Mouse (Mus musculus) stomach, postnatal 0 days (tissue): ENCODE measurements around the gene Myl6b. TPM values are rescaled to one million over a fixed set of nuclear protein-coding genes. Genes with fewer than 3 reads are reported as not detected.

ENCODE experiments used
- ATAC-seq: fragments of 200-750 bp; cut with Nextera tagmentation; 2 replicates; pipeline ENCODE4 v1.8.0; 2017; ENCODE audit not compliant: low FRiP score, low TSS enrichment
- DNase-seq: peaks from one replicate; pipeline ENCODE4 v3.0.0-alpha.2; 2016; ENCODE audit warnings: low spot score
- H3K27ac ChIP-seq: fragments of 300-500 bp; sonication (generic); replicated peaks from 2 replicates; pipeline ENCODE4 v1.5.1; 2014; ENCODE audit warnings: mild to moderate bottlenecking, control low read depth
- H3K27me3 ChIP-seq: fragments of 300-500 bp; sonication (generic); 2 replicates; pipeline ENCODE4 v1.6.1; 2014; ENCODE audit warnings: low read length; ENCODE audit not compliant: control insufficient read depth, insufficient read depth
- H3K36me3 ChIP-seq: fragments of 300-500 bp; sonication (generic); 2 replicates; pipeline ENCODE4 v1.6.1; 2014; ENCODE audit warnings: low read length, mixed read lengths; ENCODE audit not compliant: control insufficient read depth, insufficient read depth
- H3K4me1 ChIP-seq: fragments of 300-500 bp; sonication (generic); replicated peaks from 2 replicates; pipeline ENCODE4 v1.6.1; 2014; ENCODE audit warnings: antibody characterized with exemption; ENCODE audit not compliant: control insufficient read depth, insufficient read depth
- H3K4me2 ChIP-seq: fragments of 300-500 bp; sonication (generic); replicated peaks from 2 replicates; pipeline ENCODE4 v1.6.1; 2014; ENCODE audit warnings: low read depth, mild to moderate bottlenecking, control low read depth, moderate library complexity
- H3K4me3 ChIP-seq: fragments of 300-500 bp; sonication (generic); 2 replicates; pipeline ENCODE4 v1.5.1; 2014; ENCODE audit warnings: low read depth, low read length, control low read depth
- H3K9ac ChIP-seq: fragments of 300-500 bp; sonication (generic); 2 replicates; pipeline ENCODE4 v1.6.1; 2014; ENCODE audit warnings: mild to moderate bottlenecking, low read length, control low read depth, mixed read lengths
- H3K9me3 ChIP-seq: fragments of 300-500 bp; sonication (generic); 2 replicates; pipeline ENCODE4 v1.6.1; 2016; ENCODE audit warnings: low read length; ENCODE audit not compliant: control insufficient read depth
- CTCF ChIP-seq: IDR thresholded peaks from 2 replicates; pipeline ENCODE4 v1.5.1; 2016; ENCODE audit warnings: antibody characterized with exemption, low read depth, mild to moderate bottlenecking, moderate library complexity
- EP300 ChIP-seq: optimal IDR thresholded peaks from 2 replicates; pipeline ENCODE3; 2016; ENCODE audit warnings: antibody characterized with exemption
- WGBS: fragments of 180-500 bp; shearing (Covaris S2); extraction: QIAGEN DNeasy Blood & Tissue Kit; methylation state at CpG from one replicate; pipeline ENCODE4 v1.1.7; 2014; 5-methylcytosine and 5-hydroxymethylcytosine counted together
- polyA plus RNA-seq: library from polyadenylated mRNA; unstranded; fragments of >200 nt; fragmentation: Nextera tagmentation; extraction: Ambion mirVana; gene quantifications from 2 replicates; pipeline ENCODE4 v1.2.1, GENCODE M21; 2015

Gene Myl6b
- 2.2 and 2.6 TPM in 2 replicates for polyA plus RNA-seq

DNA sequence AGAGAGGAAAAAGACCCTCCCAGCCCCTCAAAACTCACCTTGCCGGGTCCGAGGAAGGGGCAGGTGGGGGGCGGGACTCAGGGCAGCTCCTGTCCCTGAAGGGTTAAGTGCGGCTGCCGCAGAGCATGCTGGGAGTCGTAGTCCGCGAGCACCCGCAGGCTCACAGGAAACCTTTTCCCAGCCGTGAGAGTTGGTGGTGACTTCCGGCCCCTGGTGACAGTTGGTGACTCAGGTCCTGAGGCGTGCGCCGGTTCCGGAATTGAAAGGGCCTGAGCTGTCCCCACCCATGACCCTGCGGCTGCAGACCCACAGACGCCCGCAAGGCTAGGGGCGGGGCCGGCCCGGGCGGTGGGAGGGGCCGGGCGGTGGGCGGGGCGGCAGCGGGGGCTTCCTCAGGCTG, at the start of gene Myl6b:
TSS of gene Myl6b (minus strand) at position 96 of the 400 bp plus-strand sequence.
- H3K27ac ChIP-seq: peak within 1 kb of the TSS; percentile 93
- H3K4me2 ChIP-seq: peak within 1 kb of the TSS; percentile 59
- H3K27me3 ChIP-seq: no peaks in the 10 kb centered on the region
- peak; percentile 91 for ATAC-seq
- no peaks in the 10 kb centered on the region for H3K9me3 ChIP-seq
- H3K4me3 ChIP-seq: peak within 1 kb of the TSS; percentile 47
- TF ChIP-seq EP300 (no peak), CTCF (no peak)
- H3K9ac ChIP-seq: peak within 1 kb of the TSS; percentile 61
- peak; percentile 97 for DNase-seq
- 0 out of 2 replicates have a peak, but pooled peaks cover 2% of the 10 kb centered on the region for H3K4me1 ChIP-seq
- WGBS: under 1% methylated on average over 27 of the region's 27 CpGs
- H3K36me3 ChIP-seq: no peaks in the 10 kb centered on the region

DNA sequence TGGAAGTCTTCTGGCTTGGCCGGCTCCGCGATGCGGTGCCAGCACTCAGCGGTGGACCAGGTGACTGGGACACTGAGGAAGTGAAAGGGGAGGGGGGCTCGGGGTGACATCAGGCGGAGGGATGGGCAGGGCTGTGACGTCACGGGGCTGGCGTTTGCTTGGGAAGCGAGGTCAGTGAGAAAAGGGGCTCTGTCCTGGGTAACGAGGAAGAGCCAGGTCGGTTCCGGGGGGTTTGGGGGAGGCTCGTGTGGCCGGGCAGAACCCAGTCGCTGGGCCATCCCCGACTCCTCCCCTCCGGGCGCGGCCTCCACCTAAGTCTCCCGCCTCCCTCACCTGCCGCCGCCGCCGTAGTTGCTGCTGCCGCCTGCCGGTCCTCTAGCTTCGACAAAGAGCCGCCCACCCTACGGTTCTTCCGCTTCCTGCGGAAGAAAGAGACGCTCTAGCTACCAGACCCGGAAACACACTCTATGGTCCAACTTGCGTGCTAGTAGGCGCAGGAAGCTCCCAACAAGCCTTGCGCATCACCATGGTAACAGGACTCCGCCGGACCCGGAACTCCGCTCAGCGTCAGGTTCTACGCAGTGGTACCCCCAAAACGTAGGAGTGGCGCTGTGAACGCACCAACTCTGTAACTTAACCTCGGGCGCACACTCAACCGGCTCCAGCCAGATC, 49.0 kb upstream of the Myl6b start, which contains the start of gene Zc3h10:
TSS of gene Zc3h10 (minus strand) at position 414 of the 672 bp plus-strand sequence.
- Histone ChIP-seq H3K4me2 (peak within 1 kb of the TSS; percentile 79), H3K27ac (peak within 1 kb of the TSS; percentile 89), H3K27me3 (no peaks in the 10 kb centered on the region), H3K9me3 (no peaks in the 10 kb centered on the region), H3K36me3 (peaks cover 13% of the 10 kb centered on the region; the same call in 1 of the 2 replicates), H3K4me3 (peak within 1 kb of the TSS; percentile 71), H3K4me1 (no peaks in the 10 kb centered on the region), H3K9ac (peak within 1 kb of the TSS; percentile 86)
- under 1% methylated on average over 50 of the region's 50 CpGs for WGBS
- ATAC-seq: peak; percentile 91
- DNase-seq: peak; percentile 96
- TF ChIP-seq CTCF (peak; percentile 80), EP300 (no peak)

DNA sequence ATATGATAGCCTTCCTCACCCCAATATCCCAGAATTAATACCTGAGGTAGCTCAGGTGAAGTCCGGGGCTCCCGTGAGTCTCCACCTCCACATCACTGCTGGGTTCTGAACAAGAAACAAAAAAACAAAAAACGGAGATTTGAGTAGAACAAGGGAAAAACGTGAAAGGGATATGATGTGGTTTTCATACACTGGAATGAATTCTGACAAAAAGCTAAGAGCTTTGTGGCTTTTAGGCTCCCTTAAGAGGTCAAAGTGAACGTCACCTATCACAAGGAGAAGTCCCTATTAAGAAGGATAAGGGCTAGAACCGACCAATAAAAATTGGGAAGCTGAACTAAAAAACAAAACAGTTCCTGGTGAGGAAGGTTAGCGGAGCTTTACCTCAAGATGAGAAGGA, 48.3 kb upstream of the Myl6b start:
- ATAC-seq (no peak), DNase-seq (no peak)
- H3K9me3 ChIP-seq: no peaks in the 10 kb centered on the region
- H3K27ac ChIP-seq: peak overlapping the region; percentile 89
- 8% methylated on average over 7 of the region's 7 CpGs for WGBS
- peak overlapping the region; percentile 70 for H3K9ac ChIP-seq
- no peaks in the 10 kb centered on the region for H3K4me1 ChIP-seq
- TF ChIP-seq EP300: no peak
- TF ChIP-seq CTCF: no peak
- peak overlapping the region; percentile 71 for H3K4me3 ChIP-seq
- H3K4me2 ChIP-seq: peak overlapping the region; percentile 79
- H3K36me3 ChIP-seq: peaks cover 13% of the 10 kb centered on the region; the same call in 1 of the 2 replicates
- H3K27me3 ChIP-seq: no peaks in the 10 kb centered on the region

DNA sequence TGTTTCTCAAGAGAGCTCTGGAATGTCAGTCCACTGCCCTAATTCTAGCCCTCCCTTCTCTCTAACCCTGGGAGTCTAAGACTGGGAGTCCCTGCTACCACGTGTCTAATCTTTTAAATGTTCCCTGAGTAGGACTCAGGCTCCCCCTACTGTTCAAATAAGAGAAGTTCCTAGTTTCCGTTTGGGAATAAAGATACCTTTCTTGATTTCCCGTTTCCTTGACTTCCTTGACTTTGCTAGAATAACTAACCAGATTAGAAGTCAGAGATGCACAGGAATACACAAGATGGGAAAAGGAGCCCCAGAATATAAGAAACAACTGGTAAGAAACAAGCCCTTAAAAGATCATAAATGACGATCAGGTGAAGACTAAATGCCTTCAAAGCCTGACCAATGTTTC, 47.9 kb upstream of the Myl6b start:
- Histone ChIP-seq H3K27me3 (no peaks in the 10 kb centered on the region), H3K9ac (no peak overlapping the region), H3K4me2 (peak overlapping the region; percentile 79), H3K9me3 (no peaks in the 10 kb centered on the region), H3K4me3 (peak overlapping the region; percentile 71), H3K36me3 (peaks cover 13% of the 10 kb centered on the region; the same call in 1 of the 2 replicates), H3K4me1 (no peaks in the 10 kb centered on the region), H3K27ac (peak overlapping the region; percentile 89; the same call in 1 of the 2 replicates)
- ATAC-seq: peak; percentile 22; the same call in 1 of the 2 replicates
- WGBS: 13% methylated on average over 4 of the region's 4 CpGs
- peak; percentile 91 for TF ChIP-seq CTCF
- TF ChIP-seq EP300: no peak
- DNase-seq: no peak

DNA sequence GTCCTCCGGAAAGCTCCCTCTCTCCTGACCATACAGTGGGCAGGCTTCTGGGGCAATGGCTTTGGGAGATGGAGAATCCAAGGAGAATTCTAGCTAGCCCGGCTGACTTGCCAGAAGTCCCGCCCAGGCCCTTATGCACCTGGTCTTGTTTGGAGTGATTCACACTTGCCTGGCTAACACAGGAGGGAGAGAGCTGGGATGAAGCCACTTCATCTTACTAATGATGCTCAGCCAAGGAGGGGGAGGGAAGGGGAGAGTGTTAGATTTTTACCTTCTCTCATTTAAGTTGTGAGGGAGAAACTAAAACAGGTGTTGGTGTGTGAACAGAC, 47.0 kb upstream of the Myl6b start:
- no peak overlapping the region for H3K4me2 ChIP-seq
- H3K27ac ChIP-seq: peak overlapping the region; percentile 49; the same call in 1 of the 2 replicates
- ATAC-seq (no peak), DNase-seq (no peak)
- H3K9ac ChIP-seq: no peak overlapping the region
- WGBS: 80% methylated on average over 3 of the region's 3 CpGs
- no peak for TF ChIP-seq EP300
- TF ChIP-seq CTCF: no peak
- H3K4me3 ChIP-seq: no peak overlapping the region
- H3K27me3 ChIP-seq: no peaks in the 10 kb centered on the region
- peaks cover 13% of the 10 kb centered on the region; the same call in 1 of the 2 replicates for H3K36me3 ChIP-seq
- no peaks in the 10 kb centered on the region for H3K9me3 ChIP-seq
- no peaks in the 10 kb centered on the region for H3K4me1 ChIP-seq
